Mouse (Mus musculus) CH12F3 (cell line): ENCODE measurements around the gene Axin1.
"Not testable (repeated sequence)": the region's sequence is repeated elsewhere in the genome, so short reads cannot be mapped to it uniquely, and the experiment has no call there.

ENCODE experiments used
- in situ Hi-C: fragments of 300-500 bp; cut with MboI; formaldehyde crosslinking; loops from 2 replicates; pipeline ENCODE4 v1.14.3; 2020; ENCODE audit warnings: low sequenced_read_pairs

Axin1 gene

DNA sequence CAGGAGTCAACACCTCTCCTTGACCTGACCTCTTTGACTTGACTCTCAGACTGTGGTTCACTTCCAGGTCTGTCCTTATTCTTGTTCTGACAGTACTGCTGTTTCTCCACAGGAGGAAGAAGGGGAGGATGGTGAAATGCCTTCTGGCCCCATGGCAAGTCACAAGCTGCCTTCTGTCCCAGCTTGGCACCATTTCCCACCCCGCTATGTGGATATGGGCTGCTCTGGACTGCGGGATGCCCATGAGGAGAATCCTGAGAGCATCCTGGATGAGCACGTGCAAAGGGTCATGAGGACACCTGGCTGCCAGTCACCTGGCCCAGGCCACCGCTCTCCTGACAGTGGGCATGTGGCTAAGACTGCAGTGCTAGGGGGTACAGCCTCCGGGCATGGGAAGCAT is 49.1 kb downstream of the Axin1 start:
- in situ Hi-C loops, result no loop called here

DNA sequence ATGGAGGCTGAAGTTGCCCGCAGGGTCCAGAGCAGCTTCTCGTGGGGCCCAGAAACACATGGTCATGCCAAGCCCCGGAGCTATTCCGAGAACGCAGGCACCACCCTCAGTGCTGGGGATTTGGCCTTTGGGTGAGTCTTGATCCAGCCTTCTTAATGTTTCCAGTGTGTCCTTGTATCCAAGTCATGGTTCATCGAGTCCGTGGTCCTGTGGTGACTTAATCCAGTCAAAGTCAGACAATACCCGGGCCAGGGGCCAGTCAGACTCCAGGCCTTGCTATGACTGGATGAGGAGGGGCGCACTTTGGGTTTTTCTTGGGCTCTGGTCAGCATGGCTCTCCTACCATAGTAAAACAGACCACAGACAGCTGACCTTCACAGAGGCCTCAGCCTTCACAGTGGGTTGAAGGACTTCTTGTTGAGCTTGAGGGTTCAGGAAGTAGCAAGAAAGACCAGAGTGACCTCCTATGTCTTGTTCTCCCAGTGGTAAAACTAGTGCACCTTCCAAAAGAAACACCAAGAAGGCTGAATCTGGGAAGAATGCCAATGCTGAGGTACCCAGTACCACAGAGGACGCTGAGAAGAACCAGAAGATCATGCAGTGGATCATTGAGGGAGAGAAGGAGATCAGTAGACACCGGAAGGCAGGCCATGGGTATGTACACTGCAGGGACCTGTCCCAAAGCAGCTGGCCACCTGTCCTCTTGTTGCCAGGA is 49.8 kb downstream of the Axin1 start:
- in situ Hi-C loops, result no loop called here

DNA sequence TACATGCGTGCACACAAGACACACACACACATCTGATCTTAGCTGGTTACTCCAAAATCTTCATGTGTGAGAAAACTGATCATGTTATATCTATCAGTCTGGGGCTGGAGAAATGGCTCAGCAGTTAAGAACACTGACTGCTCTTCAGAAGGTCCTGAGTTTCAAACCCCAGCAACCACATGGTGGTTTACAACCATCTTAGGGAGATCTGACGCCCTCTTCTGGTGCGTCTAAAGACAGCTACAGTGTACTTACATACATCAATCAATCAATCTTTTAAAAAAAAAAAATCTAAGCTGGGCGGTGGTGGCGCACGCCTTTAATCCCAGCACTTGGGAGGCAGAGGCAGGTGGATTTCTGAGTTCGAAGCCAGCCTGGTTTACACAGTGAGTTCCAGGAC is 53.0 kb downstream of the Axin1 start:
- in situ Hi-C loops, result not testable (repeated sequence)

DNA sequence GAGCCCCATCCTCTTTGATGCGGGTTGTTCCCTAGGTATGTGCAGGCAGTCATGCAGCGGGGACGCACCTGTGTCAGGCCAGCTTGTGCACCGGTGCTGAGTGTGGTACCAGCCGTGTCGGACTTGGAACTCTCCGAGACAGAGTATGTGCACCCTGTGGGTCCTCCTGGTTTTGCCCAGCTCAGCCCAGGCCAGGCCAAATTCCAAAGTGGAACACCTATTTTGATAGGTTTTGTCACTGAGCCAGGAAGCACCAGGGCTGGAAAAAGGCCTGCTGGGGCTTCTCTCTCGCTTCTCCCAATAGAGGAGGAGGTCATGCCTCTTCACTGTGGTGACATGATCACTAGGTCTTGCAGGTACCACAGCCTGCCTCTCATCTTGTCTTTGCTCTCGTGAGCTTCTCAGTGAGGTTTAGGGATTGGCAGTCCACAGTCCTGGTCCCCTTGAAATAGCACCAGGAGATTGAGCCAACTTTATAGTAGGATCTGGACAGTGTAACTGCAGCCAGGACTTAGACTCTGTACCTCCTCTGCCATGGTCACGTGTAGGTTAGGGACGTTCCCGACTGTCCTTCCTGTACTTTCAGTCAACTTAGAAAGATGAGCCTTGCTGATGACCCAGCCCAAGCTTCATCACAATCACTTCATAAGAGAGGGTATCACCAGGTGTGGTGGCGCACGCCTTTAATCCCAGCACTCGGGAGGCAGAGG is 54.1 kb downstream of the Axin1 start:
- in situ Hi-C loops, result no loop called here

DNA sequence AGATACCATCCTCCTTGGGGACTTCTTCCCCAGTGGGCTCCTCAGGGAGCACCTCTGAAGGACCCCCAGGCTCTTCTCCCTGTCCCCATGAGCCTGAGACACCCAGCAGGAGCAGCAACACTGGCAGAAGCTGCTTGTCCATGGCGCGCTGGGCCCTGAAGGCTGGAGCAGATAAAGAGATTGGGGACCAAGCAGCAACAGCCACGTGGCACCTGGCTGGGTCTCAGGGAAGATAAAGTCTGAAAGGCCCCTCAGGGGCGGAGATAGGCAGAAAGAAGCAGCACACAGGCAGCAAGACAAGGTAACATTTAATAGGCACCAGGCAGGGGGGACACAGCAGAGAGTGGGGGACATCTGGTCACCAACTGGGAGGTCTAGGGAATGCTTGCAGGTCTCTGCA is 60.4 kb downstream of the Axin1 start, which contains the start of gene Pdia2:
Gene Pdia2 (minus strand): TSS at position 196 of the 400 bp plus-strand sequence.
- in situ Hi-C loops, result no loop called here

DNA sequence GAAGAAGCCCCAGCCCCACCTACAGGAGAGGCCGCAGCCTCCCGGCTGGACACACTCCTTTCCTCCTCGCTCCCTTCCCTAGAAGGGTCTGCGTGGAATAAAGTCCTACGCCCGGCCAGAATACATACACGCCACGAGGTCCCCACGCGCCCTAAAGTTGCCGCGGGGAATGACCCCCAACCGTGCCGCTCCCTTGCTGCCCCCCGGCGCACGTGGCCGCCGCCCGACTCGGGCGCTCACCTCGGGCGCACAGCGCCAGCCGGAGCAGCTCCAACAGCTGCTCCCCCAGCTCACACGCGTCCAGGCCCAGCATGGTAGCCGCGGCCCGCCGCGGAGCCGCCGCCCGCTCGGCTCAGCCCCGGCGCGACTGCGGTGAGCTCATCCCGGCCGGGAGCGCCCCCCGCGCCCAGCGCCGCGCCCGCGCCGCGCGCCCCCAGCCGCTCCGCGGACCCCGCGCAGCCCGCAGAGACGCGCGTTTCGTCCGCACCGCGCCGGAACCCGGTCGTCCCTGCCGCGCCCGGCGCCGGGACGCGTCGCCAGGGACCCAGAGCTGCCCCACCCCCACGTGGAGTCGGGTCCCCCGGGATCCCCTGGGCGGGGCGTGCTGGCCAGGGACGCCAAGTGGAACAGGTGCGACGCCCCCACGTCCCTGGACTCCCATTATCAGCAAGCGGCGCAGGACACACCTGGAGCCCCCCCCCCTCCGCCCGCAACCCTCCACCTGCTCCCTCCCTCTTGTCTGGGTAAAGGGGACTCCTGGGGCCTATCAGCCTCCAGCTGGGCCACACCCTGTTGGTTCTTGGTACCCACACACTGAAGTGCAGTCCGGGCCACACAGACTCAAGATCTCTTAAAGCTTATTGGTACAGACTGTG is 62.6 kb downstream of the Axin1 start:
- in situ Hi-C loops, result no loop called here

DNA sequence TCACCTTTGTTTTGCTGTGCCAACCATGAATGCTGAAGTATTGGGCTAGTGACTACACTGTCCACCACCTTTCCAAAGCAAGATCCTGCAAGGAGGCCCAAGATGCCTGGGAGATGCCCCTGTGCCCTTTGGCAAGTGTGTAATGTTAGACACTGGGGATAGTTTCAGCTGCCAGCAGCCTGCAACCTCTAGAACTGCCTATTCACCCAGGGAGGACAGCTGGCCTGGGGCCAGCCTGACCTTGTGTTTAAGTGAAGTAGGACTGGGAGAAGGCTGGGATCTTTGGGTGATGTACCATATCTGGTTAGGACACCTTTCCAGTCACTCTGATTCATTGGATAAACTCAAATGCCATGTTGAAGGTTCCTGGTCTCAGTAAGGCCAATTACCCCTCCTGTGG is 63.5 kb downstream of the Axin1 start:
- in situ Hi-C loops, result no loop called here

DNA sequence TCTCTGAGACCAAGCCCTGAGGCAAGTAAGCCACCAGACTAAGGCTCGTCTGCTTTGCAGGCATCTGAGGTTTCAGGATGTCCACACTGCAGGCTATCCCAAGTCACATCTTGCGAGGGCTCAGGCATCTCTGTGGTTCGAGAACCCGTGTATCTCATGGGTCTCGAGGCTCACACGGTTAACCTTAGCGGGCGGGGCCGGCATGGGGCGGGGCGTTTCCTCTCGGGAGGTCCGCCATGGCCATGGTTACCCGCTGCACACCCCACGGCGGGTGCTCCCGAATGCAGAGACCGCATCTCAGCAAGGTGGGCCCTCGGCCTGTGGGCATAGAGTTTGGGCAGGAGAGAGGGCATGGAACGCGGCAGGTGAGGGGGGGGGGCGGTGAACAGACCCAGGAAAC is 64.2 kb downstream of the Axin1 start, which contains the start of gene Rgs11:
Gene Rgs11 (plus strand): TSS at position 215 of the 400 bp plus-strand sequence.
- in situ Hi-C loops, result no loop called here

DNA sequence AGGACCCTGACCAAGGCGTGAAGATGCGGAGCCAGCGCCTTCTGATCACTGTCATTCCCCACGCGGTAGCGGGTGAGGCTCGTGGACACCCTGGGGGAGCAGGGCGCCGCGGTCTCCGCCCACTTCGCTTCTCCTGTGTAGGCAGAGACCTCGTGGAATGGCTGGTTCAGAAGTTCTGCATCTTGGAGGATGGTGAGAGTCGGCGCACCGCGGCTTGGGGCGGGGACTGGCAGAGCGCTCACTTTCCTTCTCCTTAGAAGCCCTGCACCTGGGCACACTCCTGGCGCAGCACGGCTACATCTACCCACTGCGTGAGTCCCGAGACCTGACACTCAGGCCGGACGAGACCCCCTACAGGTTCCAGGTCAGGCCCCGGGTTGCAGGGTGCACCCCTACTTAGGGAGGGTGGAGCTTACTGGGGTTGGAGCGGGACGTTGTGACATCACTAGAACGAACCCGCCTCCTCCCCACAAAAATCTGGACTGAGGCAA is 64.9 kb downstream of the Axin1 start:
- in situ Hi-C loops, result no loop called here

DNA sequence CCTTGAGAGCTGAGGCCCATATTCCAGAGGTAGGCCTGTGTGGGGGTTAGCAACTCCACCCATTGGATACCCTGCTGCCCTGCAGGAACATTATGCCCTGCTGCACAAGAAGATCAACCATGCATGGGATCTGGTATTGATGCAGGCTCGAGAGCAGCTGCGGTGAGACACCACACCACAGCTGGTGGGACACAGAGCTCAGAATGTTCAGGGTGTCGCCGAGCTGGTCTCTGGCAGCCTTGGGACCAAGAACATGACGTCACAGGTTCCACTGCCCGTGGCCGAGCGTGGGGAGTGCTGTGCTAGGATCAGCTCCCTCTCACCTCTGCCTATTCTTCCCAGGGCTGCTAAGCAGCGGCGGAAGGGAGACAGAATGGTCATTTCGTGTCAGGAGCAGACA is 66.3 kb downstream of the Axin1 start:
- in situ Hi-C loops, result no loop called here

DNA sequence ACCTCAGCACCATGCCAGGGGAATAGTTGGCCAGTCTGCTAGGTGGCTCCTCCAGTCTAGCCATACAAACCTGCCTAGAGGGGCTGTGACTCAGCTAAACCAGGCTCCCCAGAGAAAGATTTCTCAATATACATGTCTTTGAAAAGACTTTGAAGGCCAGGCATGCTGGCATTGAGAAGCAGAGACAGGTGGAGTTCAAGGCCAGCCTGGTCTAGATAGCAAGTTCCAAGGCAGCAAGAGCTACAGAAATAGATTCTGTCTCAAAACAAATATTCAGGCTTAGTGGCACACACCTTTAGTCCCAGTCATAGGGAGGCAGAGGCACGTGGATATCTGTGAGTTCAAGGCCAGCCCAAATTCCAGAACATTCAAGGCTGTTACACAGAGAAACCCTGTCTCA is 67.9 kb downstream of the Axin1 start:
- in situ Hi-C loops, result no loop called here

DNA sequence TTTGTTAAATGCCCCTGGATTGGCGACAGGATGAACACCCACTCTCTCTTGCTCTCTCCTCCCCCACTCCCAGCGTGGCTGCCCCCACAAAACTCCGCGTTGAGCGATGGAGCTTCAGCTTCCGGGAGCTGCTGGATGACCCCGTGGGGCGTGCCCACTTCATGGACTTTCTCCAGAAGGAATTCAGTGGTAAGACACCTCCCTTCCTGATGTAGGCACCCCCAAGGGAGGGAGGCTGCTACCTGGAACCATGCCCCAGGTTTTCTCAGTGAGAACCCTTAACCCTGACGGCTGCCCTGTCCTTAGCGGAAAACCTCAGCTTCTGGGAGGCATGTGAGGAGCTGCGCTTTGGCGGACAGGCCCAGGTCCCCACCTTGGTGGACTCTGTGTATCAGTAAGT is 69.2 kb downstream of the Axin1 start, which contains the start of gene Arhgdig:
Gene Arhgdig (minus strand): TSS at position 101 of the 400 bp plus-strand sequence.
- in situ Hi-C loops, result no loop called here

DNA sequence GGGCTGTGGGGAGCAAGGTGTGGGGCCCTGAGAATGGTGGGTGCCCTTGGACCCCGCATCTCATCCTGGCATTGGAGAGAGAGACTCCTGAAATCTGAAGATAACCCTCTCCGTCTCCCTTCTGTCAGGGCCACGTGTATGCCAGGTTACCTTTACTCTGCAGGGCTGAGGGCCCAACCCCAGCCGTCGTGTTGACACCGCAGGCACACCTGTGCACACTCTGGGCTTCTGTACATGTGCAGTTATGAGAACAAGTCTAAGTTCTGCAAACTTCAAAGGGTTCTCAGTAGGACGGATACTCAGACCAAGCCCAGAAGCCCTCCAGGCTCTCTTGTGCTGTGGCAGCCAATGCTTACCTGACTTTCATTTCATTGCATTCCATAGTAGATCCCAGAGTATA is 73.8 kb downstream of the Axin1 start:
- in situ Hi-C loops, result no loop called here

DNA sequence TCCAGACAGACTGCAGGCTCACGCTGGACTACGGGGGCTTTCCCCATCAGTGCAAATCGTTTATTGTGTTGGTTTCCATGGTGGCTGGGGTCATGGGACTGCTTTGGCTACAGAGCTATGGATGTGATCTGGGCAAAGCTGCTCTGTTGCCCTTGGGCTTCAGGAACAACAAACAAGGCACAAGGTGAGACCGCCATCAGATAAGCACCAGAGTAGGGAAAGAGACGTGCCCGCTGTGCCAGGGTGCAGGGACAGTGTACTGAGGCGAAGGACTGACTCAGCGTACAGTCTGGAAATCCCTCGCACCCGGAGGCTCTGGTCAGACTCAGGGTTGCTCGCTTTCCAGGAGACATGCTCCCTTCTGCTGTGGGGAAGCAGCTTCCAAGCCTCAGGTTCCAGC is 74.2 kb downstream of the Axin1 start:
- in situ Hi-C loops, result no loop called here

DNA sequence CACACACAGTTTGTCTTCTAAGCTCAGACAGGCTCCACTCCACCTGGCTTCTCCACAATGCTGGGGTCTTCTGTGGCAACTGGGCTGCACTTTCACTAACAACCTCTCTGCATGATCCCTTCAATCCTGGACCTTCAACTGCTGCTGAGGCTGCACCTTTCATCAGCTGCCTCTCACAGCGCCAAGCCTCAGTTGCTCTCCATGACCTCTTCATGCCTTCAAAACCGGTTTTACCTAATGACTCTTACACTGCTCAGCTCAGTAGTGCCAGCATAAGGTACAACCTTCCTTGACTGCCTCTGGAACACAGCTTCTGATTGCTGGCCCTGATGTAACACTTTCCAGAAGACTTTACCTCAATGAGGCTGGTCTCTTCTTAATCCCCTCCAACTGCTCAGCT is 83.0 kb downstream of the Axin1 start:
- in situ Hi-C loops, result no loop called here

DNA sequence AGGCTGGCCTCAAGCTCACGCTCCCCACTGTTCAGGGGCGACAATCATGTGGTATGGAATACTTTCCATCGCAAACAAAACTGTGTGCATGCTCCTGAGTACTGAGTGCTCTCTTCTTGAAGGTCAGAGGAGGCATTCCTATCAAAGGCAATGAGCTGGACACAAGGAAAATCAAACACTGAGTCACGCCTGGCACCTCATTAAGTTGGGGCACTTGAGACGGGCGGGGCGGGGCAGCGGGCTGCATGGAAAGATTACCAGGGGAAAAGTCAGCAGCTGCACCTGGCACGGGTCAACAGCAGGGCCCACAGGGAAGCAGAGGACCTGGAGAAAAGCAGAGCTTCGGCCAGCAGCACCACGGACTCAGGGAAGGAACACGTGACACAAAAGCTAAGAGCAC is 86.7 kb downstream of the Axin1 start:
- in situ Hi-C loops, result no loop called here

DNA sequence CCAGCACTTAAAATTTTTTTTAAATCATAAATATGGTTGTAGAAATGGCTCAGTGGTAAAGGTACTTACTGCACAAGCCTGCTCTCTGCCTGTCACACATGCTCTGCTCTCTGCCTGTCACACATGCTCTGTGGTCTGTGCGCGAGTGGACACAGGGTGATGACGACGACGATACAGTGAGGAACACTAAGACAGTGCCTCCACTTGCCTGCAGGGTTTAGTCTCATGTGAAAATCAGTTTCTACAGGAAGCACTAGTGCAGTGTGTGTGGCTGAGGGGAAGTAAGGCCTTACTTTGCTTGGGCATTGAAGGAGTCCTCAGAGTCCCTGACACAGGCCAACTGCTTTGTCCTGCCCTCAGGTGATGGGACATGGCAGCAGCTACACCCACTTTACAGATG is 91.3 kb downstream of the Axin1 start:
- in situ Hi-C loops, result no loop called here

DNA sequence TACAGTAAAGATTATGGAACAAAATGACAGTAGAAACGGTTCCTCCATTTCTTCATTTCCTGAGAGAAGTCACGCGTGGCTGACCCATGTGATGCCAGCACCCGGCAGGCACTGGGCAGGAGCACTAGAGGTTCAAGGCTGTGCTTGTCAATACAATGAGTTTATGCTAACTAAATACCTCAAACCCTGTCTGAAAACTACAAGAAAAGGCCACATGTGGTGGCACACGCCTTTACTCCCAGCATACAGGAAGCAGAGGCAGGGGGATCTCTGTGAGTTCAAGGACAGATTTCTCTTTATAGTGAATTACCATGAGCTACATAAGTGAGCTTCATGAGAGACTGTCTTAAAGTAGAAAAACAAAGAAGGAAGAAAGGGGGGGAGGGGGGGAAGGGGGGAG is 92.7 kb downstream of the Axin1 start:
- in situ Hi-C loops, result no loop called here

DNA sequence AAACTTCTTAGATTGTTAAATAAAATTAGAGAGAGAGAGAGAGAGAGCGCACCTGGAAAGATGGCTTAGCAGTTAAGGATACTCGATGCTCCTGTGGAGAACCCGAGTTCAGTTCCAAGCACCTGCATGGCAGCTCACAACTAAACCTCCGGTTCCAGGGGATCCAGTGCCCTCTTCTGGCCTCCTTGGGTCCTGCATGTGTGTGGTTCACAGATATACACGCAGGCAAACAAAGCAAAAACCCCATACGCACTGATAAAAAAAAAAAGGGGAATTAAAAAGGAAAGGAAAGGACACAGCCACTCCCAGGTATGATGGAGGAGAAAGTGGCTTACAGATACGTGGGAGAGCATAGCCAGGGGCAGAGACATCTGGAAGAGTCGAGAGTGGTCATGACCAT is 94.4 kb downstream of the Axin1 start:
- in situ Hi-C loops, result no loop called here

DNA sequence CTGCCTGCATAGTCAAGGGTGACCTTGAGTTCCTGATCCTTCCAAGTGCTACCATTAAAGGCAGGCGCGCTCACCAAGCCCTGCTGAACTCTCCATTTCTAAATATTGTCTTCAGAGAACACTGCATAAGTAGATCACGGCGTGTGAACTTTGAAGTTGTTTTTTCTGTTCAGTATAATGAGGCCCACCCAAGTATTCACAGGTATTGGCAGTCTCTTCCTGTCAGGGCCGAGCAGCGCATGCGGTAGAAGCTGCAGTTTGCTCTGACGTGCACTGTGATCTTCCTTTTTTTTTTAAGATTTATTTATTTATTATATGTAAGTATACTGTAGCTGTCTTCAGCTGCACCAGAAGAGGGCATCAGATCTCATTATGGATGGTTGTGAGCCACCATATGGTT is 95.9 kb downstream of the Axin1 start:
- in situ Hi-C loops, result no loop called here

DNA sequence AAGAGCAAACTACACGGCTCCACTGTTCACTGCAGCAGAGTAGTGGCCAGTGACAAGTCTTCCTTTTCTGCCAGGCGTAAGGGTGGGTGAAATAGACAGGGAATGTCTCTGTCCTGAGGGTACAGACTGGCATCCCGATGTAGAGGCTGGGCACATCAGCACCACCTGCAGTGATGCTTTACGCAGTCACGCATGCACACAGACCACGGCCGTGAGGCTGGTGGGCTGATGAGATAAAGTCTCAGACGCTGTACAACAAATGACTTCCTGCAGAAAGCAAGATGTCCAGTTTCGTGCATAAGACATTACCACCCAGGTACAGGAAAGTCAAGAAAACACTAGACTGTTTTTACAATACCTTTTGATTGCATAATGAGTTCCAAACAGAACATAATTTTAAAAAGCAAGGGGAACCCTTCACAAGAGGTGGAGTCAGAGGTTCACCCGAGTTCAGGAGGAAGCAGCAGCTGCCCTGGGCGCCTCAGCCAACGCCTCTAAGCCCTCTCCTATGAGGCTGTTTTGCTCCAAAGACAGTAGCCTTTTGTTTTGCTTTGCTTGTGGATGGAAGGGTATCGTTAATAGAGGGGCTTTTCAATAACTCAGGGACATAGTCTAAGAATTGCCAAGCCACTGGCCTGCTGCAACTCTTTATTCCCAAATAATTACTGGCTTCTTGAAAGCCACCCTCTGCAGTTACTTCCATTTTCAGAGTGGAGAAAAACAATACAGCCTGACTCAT is 96.8 kb downstream of the Axin1 start:
- in situ Hi-C loops, result no loop called here
